In genomic region chr2:150665534-150666451, GRCm38 (mm10) we compare ENCODE assay signal across 9 mouse cellular contexts. TPM values are rescaled to one million over a fixed set of nuclear protein-coding genes. Genes with fewer than 3 reads are reported as not detected.
DNase-seq lines count a peak whose midpoint lies in the region; ATAC-seq and TF ChIP-seq lines count a peak whose summit lies in the region.
"Had no signal": no experiment of that assay in that cellular context is flagged by ENCODE, and none has a peak within 500 bp of the region (broad histone marks: within the 10 kb centered on the region; RNA-seq: fewer than 3 reads in every experiment).

No protein-coding gene starts in this region.

- H3K27me3 ChIP-seq in heart, embryonic 13.5 days (replicated peaks) = peaks cover 24% of the 10 kb centered on the region; the same call in 1 of the 2 replicates
- no peaks in the 10 kb centered on the region for H3K27me3 ChIP-seq in liver, postnatal 0 days (ENCODE audit: insufficient read depth, low read length)
- H3K27me3 ChIP-seq in stomach, embryonic 16.5 days (ENCODE audit: control insufficient read depth, insufficient read depth, low read length) = no peaks in the 10 kb centered on the region

- no peak for TF ChIP-seq CTCF in layer of hippocampus, adult 2 months (conservative IDR thresholded peaks at IDR 0.05)
- no peak for TF ChIP-seq CTCF in liver, postnatal 0 days (IDR thresholded peaks at IDR 0.05; ENCODE audit: low read depth)

- H3K9me3 ChIP-seq in heart, embryonic 13.5 days = no peaks in the 10 kb centered on the region
- H3K9me3 ChIP-seq in liver, postnatal 0 days (ENCODE audit: low read length) = no peaks in the 10 kb centered on the region
- H3K9me3 ChIP-seq in stomach, embryonic 16.5 days (replicated peaks; ENCODE audit: control insufficient read depth, low read length) = no peaks in the 10 kb centered on the region
- H3K9me3 ChIP-seq: heart, embryonic 15.5 days had no signal

- peak overlapping the region; percentile 22 for H3K4me3 ChIP-seq in layer of hippocampus, adult 2 months
- H3K4me3 ChIP-seq in heart, embryonic 13.5 days = no peak overlapping the region
- peak overlapping the region; percentile 84 for H3K4me3 ChIP-seq in liver, postnatal 0 days (ENCODE audit: low read depth, low read length)
- H3K4me3 ChIP-seq in stomach, embryonic 16.5 days (replicated peaks; ENCODE audit: low read length) = peak overlapping the region; percentile 4; the same call in 1 of the 2 replicates

- no peak for DNase-seq in layer of hippocampus, adult 2 months (ENCODE audit: low spot score in 2 of 2)
- no peak for DNase-seq in layer of hippocampus, adult 11-12 months (ENCODE audit: low spot score)
- DNase-seq in liver, postnatal 0 days = peak; percentile 51
- DNase-seq in frontal cortex, postnatal 36 days (ENCODE audit: low spot score in 2 of 2) = no peak
- DNase-seq in gastrocnemius, postnatal 25 days = no peak
- DNase-seq in urinary bladder, postnatal 36 days (ENCODE audit: low spot score in 2 of 2) = no peak

- peak; percentile 86 for TF ChIP-seq EP300 in liver, postnatal 0 days (IDR thresholded peaks at IDR 0.05; ENCODE audit: low read depth)

- no peak overlapping the region for H3K9ac ChIP-seq in heart, embryonic 13.5 days
- peak overlapping the region; percentile 33; the same call in 1 of the 2 replicates for H3K9ac ChIP-seq in liver, postnatal 0 days (replicated peaks)
- H3K9ac ChIP-seq in stomach, embryonic 16.5 days (ENCODE audit: low read length) = no peak overlapping the region
- H3K9ac ChIP-seq: heart, embryonic 15.5 days had no signal

- peak overlapping the region; percentile 41 for H3K4me2 ChIP-seq in heart, embryonic 13.5 days
- peak overlapping the region; percentile 96 for H3K4me2 ChIP-seq in liver, postnatal 0 days (ENCODE audit: low read depth, low read length)
- H3K4me2 ChIP-seq in stomach, embryonic 16.5 days (ENCODE audit: low read depth, low read length) = peak overlapping the region; percentile 36

- H3K36me3 ChIP-seq in heart, embryonic 13.5 days = no peaks in the 10 kb centered on the region
- H3K36me3 ChIP-seq in liver, postnatal 0 days (replicated peaks; ENCODE audit: insufficient read depth, low read length) = no peaks in the 10 kb centered on the region
- no peaks in the 10 kb centered on the region for H3K36me3 ChIP-seq in stomach, embryonic 16.5 days (ENCODE audit: control insufficient read depth, insufficient read depth, low read length)
- H3K36me3 ChIP-seq: heart, embryonic 15.5 days had no signal

- H3K27ac ChIP-seq in layer of hippocampus, adult 2 months = peak overlapping the region; percentile 78
- H3K27ac ChIP-seq in heart, embryonic 13.5 days (replicated peaks) = no peak overlapping the region; the same call in 1 of the 2 replicates
- peak overlapping the region; percentile 84 for H3K27ac ChIP-seq in liver, postnatal 0 days (ENCODE audit: low read depth)
- H3K27ac ChIP-seq in stomach, embryonic 16.5 days (ENCODE audit: low read length) = 0 out of 2 replicates have a peak overlapping the region, but pooled peaks have one; percentile 21
- H3K27ac ChIP-seq: heart, embryonic 15.5 days had no signal

- 39% methylated on average over 10 of the region's 10 CpGs for WGBS in heart, embryonic 13.5 days
- WGBS in liver, postnatal 0 days (ENCODE audit: insufficient replicate concordance) = 15% methylated on average over 10 of the region's 10 CpGs
- 38% methylated on average over 10 of the region's 10 CpGs for WGBS in stomach, embryonic 16.5 days

- peaks cover 55% of the 10 kb centered on the region for H3K4me1 ChIP-seq in heart, embryonic 13.5 days
- H3K4me1 ChIP-seq in liver, postnatal 0 days (ENCODE audit: insufficient read depth) = peaks cover 60% of the 10 kb centered on the region
- H3K4me1 ChIP-seq in stomach, embryonic 16.5 days (ENCODE audit: control insufficient read depth, insufficient read depth, low read length) = peaks cover 30% of the 10 kb centered on the region

- no peak for ATAC-seq in heart, embryonic 13.5 days (ENCODE audit: extremely low read depth, insufficient number of reproducible peaks, low FRiP score, low TSS enrichment)
- ATAC-seq in liver, postnatal 0 days = peak; percentile 51
- ATAC-seq in stomach, embryonic 16.5 days (ENCODE audit: insufficient read depth, low FRiP score) = no peak

RNA-seq across cellular contexts. Expression of gene Acss1, which starts 2.5 kb away (rescaled TPM):
- 10 to 100 TPM; 26.4 to 26.8 TPM for total RNA-seq in layer of hippocampus, adult 2 months (2021)
- 7.6 and 8.4 TPM in 2 replicates for polyA plus RNA-seq in heart, embryonic 13.5 days (2015; fragmentation: Nextera tagmentation; extraction: Ambion mirVana)
- 15.7 and 16.7 TPM in 2 replicates for polyA plus RNA-seq in liver, postnatal 0 days (2015; fragmentation: Nextera tagmentation; extraction: Ambion mirVana)
- polyA plus RNA-seq in stomach, embryonic 16.5 days (2015; fragmentation: Nextera tagmentation; extraction: Ambion mirVana) = 42.0 and 56.4 TPM in 2 replicates
- 10 to 100 TPM in 1 of 2 experiments, 1 to 10 TPM in 1; 6.8 to 16.6 TPM for total RNA-seq in gastrocnemius, postnatal 25 days (2021)

RNA-seq across cellular contexts. Expression of gene Vsx1, which starts 23.4 kb away (rescaled TPM):
- under 1 TPM in 1 of 2 experiments, not detected in 1; 0.12 TPM for total RNA-seq in layer of hippocampus, adult 2 months (2021)
- not detected in 2 replicates for polyA plus RNA-seq in heart, embryonic 13.5 days (2015; fragmentation: Nextera tagmentation; extraction: Ambion mirVana)
- polyA plus RNA-seq in liver, postnatal 0 days (2015; fragmentation: Nextera tagmentation; extraction: Ambion mirVana) = not detected in 2 replicates
- not detected in 2 replicates for polyA plus RNA-seq in stomach, embryonic 16.5 days (2015; fragmentation: Nextera tagmentation; extraction: Ambion mirVana)
- not detected for total RNA-seq in gastrocnemius, postnatal 25 days (2021)
- polyA plus RNA-seq: heart, embryonic 15.5 days had no signal

RNA-seq across cellular contexts. Expression of gene Apmap, which starts 57.4 kb away (rescaled TPM):
- 10 to 100 TPM; 56.7 to 57.2 TPM for total RNA-seq in layer of hippocampus, adult 2 months (2021)
- 25.2 and 30.0 TPM in 2 replicates for polyA plus RNA-seq in heart, embryonic 13.5 days (2015; fragmentation: Nextera tagmentation; extraction: Ambion mirVana)
- polyA plus RNA-seq in liver, postnatal 0 days (2015; fragmentation: Nextera tagmentation; extraction: Ambion mirVana) = 38.4 and 46.0 TPM in 2 replicates
- 42.1 and 43.2 TPM in 2 replicates for polyA plus RNA-seq in stomach, embryonic 16.5 days (2015; fragmentation: Nextera tagmentation; extraction: Ambion mirVana)
- total RNA-seq in gastrocnemius, postnatal 25 days (2021) = 10 to 100 TPM; 17.9 to 22.3 TPM

Comparison
In these comparisons a context has a peak if more than half of its experiments do, and no peak if none do; other contexts are left out.
1. H3K4me2 ChIP-seq: peak in every context shown above with its lines; median percentile 96 in liver, postnatal 0 days; 41 in heart, embryonic 13.5 days; 36 in stomach, embryonic 16.5 days.